Mouse (Mus musculus): ENCODE results near the gene Gm10799. TPM values are rescaled to one million over a fixed set of nuclear protein-coding genes. Genes with fewer than 3 reads are reported as not detected.
"Not testable (repeated sequence)": the region's sequence is repeated elsewhere in the genome, so short reads cannot be mapped to it uniquely, and the experiment has no call there.

Gene Gm10799
- not detected in 2 replicates for polyA plus RNA-seq (2015; fragmentation: Nextera tagmentation; extraction: Ambion mirVana)

DNA sequence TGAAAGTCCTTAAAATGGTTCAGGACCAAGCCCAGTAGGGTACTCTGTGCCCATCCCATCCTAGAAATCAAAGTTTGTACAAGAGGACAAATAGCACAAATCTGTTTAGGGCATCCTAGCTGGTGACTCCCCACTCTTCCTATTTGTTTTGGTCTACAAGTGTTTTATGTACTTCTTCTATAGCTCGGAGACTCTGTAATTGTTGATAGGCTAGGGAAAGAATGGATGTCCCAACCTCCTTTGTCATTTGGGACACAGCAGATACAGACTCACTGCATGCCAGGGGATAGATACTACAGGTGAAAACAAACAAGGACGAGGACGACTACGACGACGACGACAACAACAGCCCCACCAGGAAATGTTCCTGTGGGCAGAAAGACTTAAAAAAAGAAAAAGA lies at the start of gene Gm10799:
TSS of gene Gm10799 (minus strand) at position 101 of the 400 bp plus-strand sequence.
- not testable (repeated sequence) for H3K9me3 ChIP-seq (replicated peaks; ENCODE audit: control insufficient read depth, low read length); H3K9ac ChIP-seq (ENCODE audit: low read depth, low read length); ATAC-seq (ENCODE audit: low read depth); H3K27me3 ChIP-seq (ENCODE audit: control insufficient read depth, insufficient read depth, low read depth, low read length); H3K36me3 ChIP-seq (ENCODE audit: control insufficient read depth, insufficient read depth); H3K4me3 ChIP-seq (ENCODE audit: low read depth, low read length)
- WGBS (ENCODE audit: insufficient replicate concordance), result 40% methylated on average over 7 of the region's 7 CpGs
- Histone ChIP-seq H3K4me1 (ENCODE audit: control insufficient read depth, low read depth, low read length) (peaks cover 25% of the 10 kb centered on the region), H3K27ac (ENCODE audit: low read length) (peak within 1 kb of the TSS; percentile 87), H3K4me2 (ENCODE audit: low read depth, low read length) (peak within 1 kb of the TSS; percentile 77)

DNA sequence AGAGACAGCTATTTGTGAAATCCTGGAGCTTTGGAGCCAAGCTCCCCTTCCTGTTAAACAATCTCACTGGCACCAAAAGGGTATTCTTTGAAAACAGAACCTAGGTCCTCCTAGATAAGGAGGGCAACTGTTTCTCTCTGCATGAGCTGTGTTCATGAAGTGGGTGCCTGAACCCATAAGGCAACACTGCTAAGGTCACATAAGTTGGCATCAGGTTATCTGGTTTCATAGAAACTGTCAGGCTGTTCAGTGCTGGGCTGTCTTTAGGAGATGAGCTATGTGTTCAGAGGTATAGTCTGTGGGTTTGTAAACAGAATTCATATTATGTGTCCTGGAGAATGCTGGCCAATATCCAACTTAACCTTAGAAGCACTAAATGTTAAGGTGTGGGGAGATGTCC lies 48.8 kb upstream of the Gm10799 start:
- not testable (repeated sequence) for ATAC-seq (ENCODE audit: low read depth); H3K36me3 ChIP-seq (ENCODE audit: control insufficient read depth, insufficient read depth); H3K27me3 ChIP-seq (ENCODE audit: control insufficient read depth, insufficient read depth, low read depth, low read length); H3K4me3 ChIP-seq (ENCODE audit: low read depth, low read length); H3K4me2 ChIP-seq (ENCODE audit: low read depth, low read length); H3K9ac ChIP-seq (ENCODE audit: low read depth, low read length); H3K9me3 ChIP-seq (replicated peaks; ENCODE audit: control insufficient read depth, low read length)
- Histone ChIP-seq H3K4me1 (ENCODE audit: control insufficient read depth, low read depth, low read length) (peaks cover 19% of the 10 kb centered on the region), H3K27ac (ENCODE audit: low read length) (peak overlapping the region; percentile 29; the same call in 1 of the 2 replicates)

DNA sequence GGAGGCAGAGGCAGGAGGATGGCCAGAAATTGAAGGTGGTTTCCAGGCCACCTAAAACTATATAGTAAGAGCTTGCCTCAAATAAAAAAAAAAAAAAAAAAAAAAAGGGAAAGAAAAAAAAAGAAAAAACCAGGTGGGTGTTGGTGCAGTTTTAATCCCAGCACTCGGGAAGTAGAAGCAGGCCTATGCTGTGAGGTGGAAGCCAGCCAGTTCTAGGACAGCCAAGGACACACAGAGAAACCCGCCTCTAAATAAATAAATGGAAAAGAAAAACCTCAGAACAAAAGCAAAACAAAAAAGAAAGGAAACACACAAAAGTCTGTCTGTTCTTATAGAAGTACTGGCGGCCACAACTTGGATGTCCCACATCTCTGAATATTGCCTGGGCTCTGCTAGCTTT lies 46.5 kb upstream of the Gm10799 start:
- Histone ChIP-seq H3K4me1 (ENCODE audit: control insufficient read depth, low read depth, low read length) (no peaks in the 10 kb centered on the region; the same call in 1 of the 2 replicates), H3K27me3 (ENCODE audit: control insufficient read depth, insufficient read depth, low read depth, low read length) (no peaks in the 10 kb centered on the region), H3K9me3 (replicated peaks; ENCODE audit: control insufficient read depth, low read length) (no peaks in the 10 kb centered on the region), H3K27ac (ENCODE audit: low read length) (no peak overlapping the region), H3K9ac (ENCODE audit: low read depth, low read length) (no peak overlapping the region), H3K36me3 (ENCODE audit: control insufficient read depth, insufficient read depth) (peaks cover 7% of the 10 kb centered on the region), H3K4me2 (ENCODE audit: low read depth, low read length) (no peak overlapping the region), H3K4me3 (ENCODE audit: low read depth, low read length) (no peak overlapping the region)
- ATAC-seq (ENCODE audit: low read depth), result no peak
- WGBS (ENCODE audit: insufficient replicate concordance), result 72% methylated on average over 3 of the region's 3 CpGs

DNA sequence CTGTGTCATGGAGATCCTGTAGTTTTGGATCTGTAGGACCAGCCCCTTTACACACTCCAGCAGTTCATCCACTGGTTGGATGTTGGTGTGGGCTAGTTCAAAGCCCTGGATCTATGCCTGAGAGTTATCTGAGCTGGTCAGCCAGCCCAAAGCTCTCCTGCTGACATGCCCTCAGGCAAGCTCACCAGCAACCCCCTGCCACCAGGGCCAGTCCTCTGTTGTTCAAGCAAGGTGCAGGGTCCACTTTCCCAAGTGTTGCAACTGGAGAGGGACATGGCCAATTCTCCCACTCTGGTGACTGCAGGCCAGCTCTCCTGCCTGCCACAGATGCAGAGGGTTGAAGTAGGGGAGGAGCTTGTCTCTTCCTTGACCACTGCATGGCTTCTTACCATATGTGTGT lies 45.2 kb upstream of the Gm10799 start:
- not testable (repeated sequence) for H3K9me3 ChIP-seq (replicated peaks; ENCODE audit: control insufficient read depth, low read length); H3K4me1 ChIP-seq (ENCODE audit: control insufficient read depth, low read depth, low read length); H3K27me3 ChIP-seq (ENCODE audit: control insufficient read depth, insufficient read depth, low read depth, low read length); H3K4me3 ChIP-seq (ENCODE audit: low read depth, low read length); H3K36me3 ChIP-seq (ENCODE audit: control insufficient read depth, insufficient read depth); H3K9ac ChIP-seq (ENCODE audit: low read depth, low read length); H3K27ac ChIP-seq (ENCODE audit: low read length); H3K4me2 ChIP-seq (ENCODE audit: low read depth, low read length)
- ATAC-seq (ENCODE audit: low read depth), result peak; percentile 78

DNA sequence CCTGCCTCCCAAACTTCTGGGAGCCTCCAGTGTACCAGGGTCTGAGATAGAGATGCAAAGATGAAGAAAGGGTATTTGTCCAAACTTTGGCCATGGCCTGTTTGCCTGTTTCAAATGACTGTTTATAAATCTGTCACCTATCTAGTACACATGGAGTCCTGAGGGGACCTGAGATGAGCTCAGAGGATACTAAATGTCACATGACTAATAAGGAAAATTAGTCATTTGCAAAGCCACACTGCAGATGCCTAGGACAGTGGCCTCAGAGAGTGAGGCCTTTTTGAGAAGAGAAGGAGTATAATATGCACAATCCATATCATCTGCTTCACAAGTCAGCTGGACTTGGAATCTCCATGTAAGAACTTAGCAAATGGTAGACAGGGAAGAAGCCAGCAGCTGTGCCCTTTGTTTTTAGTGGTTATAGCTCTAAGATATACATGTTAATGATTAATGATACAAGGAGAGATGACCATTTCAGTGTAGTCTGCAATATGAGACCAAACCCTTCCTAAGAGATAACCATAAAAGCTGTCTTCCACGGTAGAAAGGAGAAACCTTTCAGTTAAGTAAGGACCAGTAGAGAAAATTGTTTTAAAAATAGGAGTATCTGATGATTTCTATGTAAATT lies 42.9 kb upstream of the Gm10799 start:
- not testable (repeated sequence) for H3K27me3 ChIP-seq (ENCODE audit: control insufficient read depth, insufficient read depth, low read depth, low read length); H3K4me3 ChIP-seq (ENCODE audit: low read depth, low read length); H3K9me3 ChIP-seq (replicated peaks; ENCODE audit: control insufficient read depth, low read length); ATAC-seq (ENCODE audit: low read depth); H3K9ac ChIP-seq (ENCODE audit: low read depth, low read length); H3K4me2 ChIP-seq (ENCODE audit: low read depth, low read length); H3K36me3 ChIP-seq (ENCODE audit: control insufficient read depth, insufficient read depth); H3K27ac ChIP-seq (ENCODE audit: low read length)
- no CpG with 5 or more reads among the region's 1 CpGs for WGBS (ENCODE audit: insufficient replicate concordance)
- peaks cover 13% of the 10 kb centered on the region for H3K4me1 ChIP-seq (ENCODE audit: control insufficient read depth, low read depth, low read length)

DNA sequence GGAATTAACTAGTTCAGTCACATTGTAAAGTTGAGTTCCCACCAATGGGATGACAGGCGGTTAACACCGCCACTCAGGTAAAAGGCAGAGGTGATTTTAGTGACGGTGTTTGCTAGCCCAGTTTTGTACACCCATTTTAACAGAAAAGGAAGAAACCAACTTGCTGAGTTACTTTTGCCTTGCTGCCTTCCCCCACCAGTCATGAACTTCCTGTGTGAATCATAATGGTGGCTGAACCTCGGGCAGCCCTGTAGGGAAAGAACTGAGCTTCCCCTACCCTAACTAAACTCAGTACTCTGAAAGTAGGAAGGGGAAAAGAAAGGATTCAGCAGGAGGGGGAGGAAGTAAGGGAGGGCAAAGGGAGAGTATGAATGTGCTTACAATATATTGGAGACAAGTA lies 41.7 kb upstream of the Gm10799 start:
- 61% methylated on average over 4 of the region's 4 CpGs for WGBS (ENCODE audit: insufficient replicate concordance)
- no peaks in the 10 kb centered on the region for H3K27me3 ChIP-seq (ENCODE audit: control insufficient read depth, insufficient read depth, low read depth, low read length)
- H3K27ac ChIP-seq (ENCODE audit: low read length), result no peak overlapping the region
- H3K4me2 ChIP-seq (ENCODE audit: low read depth, low read length), result no peak overlapping the region
- H3K9ac ChIP-seq (ENCODE audit: low read depth, low read length), result no peak overlapping the region
- no peak overlapping the region for H3K4me3 ChIP-seq (ENCODE audit: low read depth, low read length)
- ATAC-seq (ENCODE audit: low read depth), result no peak
- H3K9me3 ChIP-seq (replicated peaks; ENCODE audit: control insufficient read depth, low read length), result no peaks in the 10 kb centered on the region
- peaks cover 8% of the 10 kb centered on the region; the same call in 1 of the 2 replicates for H3K36me3 ChIP-seq (ENCODE audit: control insufficient read depth, insufficient read depth)
- peaks cover 13% of the 10 kb centered on the region for H3K4me1 ChIP-seq (ENCODE audit: control insufficient read depth, low read depth, low read length)

DNA sequence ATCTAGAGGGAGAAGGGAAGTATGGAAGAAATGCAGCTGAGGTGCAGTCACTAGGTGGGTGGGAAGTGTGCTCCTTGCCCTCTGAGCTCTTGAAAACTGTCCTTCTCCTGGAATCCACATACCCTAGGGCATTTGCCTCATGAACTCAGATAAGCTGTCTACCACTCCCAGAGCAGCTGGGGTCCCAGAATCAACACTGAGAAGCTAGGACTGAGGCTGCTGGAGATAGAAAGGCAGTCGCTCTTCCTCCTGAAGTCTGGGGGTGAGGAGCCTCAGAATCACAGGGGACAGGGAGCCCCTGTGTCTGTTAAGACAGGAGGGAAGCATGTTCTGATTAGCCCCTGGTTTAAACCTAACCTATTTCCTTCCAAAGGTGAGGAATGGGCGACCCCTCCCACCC lies 41.2 kb upstream of the Gm10799 start:
- Histone ChIP-seq H3K4me1 (ENCODE audit: control insufficient read depth, low read depth, low read length) (peaks cover 16% of the 10 kb centered on the region), H3K9ac (ENCODE audit: low read depth, low read length) (no peak overlapping the region), H3K9me3 (replicated peaks; ENCODE audit: control insufficient read depth, low read length) (no peaks in the 10 kb centered on the region), H3K27ac (ENCODE audit: low read length) (0 out of 2 replicates have a peak overlapping the region, but pooled peaks have one; percentile 42), H3K27me3 (ENCODE audit: control insufficient read depth, insufficient read depth, low read depth, low read length) (no peaks in the 10 kb centered on the region), H3K4me3 (ENCODE audit: low read depth, low read length) (no peak overlapping the region), H3K36me3 (ENCODE audit: control insufficient read depth, insufficient read depth) (peaks cover 8% of the 10 kb centered on the region; the same call in 1 of the 2 replicates), H3K4me2 (ENCODE audit: low read depth, low read length) (no peak overlapping the region)
- peak; percentile 10; the same call in 1 of the 2 replicates for ATAC-seq (ENCODE audit: low read depth)
- WGBS (ENCODE audit: insufficient replicate concordance), result 40% methylated on average over 2 of the region's 2 CpGs

DNA sequence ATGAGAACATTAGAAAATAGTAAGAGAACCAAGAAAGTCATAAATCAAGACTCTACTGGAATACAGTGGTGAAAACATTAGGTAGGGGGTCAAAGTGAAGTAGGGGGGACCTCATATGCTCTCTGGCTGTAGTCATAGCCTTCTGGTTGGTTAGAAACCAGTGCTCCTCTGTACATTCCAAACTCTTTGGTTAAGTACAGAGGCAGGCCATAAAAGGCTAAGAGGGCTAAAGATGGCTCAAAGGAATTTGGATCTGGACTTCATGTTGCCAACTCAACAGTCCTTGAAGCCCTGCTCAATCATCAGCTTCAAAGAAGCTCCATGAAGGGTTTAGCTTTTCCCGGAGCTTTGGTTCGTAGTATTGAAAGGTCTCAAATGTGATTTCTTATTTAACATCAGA lies 40.7 kb upstream of the Gm10799 start:
- not testable (repeated sequence) for H3K4me3 ChIP-seq (ENCODE audit: low read depth, low read length); H3K27ac ChIP-seq (ENCODE audit: low read length); ATAC-seq (ENCODE audit: low read depth); H3K4me2 ChIP-seq (ENCODE audit: low read depth, low read length); H3K36me3 ChIP-seq (ENCODE audit: control insufficient read depth, insufficient read depth); H3K9me3 ChIP-seq (replicated peaks; ENCODE audit: control insufficient read depth, low read length); H3K9ac ChIP-seq (ENCODE audit: low read depth, low read length); H3K27me3 ChIP-seq (ENCODE audit: control insufficient read depth, insufficient read depth, low read depth, low read length)
- 89% methylated on average over 2 of the region's 2 CpGs for WGBS (ENCODE audit: insufficient replicate concordance)
- H3K4me1 ChIP-seq (ENCODE audit: control insufficient read depth, low read depth, low read length), result peaks cover 17% of the 10 kb centered on the region

DNA sequence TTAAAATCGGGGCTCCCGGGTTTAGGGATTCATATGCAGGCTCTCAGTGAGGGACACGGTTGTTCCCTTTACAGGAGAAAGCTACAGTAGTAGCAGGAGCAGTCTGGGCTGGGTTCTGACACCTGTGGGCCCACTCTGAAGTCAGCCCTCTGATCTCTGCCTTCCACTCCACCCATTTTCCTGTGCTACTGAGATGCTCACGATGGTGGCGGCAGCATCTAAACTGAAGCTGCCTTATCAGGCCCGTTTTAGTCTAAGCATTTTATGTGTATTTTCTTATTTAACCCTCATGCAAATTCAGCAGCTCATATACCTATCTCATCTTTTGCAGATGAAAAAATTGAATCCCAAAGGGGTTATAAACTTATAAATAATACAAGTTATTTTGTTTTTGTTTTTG lies 36.5 kb upstream of the Gm10799 start:
- 71% methylated on average over 6 of the region's 6 CpGs for WGBS (ENCODE audit: insufficient replicate concordance)
- H3K4me3 ChIP-seq (ENCODE audit: low read depth, low read length), result no peak overlapping the region
- peaks cover 8% of the 10 kb centered on the region; the same call in 1 of the 2 replicates for H3K36me3 ChIP-seq (ENCODE audit: control insufficient read depth, insufficient read depth)
- H3K4me2 ChIP-seq (ENCODE audit: low read depth, low read length), result no peak overlapping the region
- no peaks in the 10 kb centered on the region for H3K27me3 ChIP-seq (ENCODE audit: control insufficient read depth, insufficient read depth, low read depth, low read length)
- no peak for ATAC-seq (ENCODE audit: low read depth)
- no peak overlapping the region for H3K9ac ChIP-seq (ENCODE audit: low read depth, low read length)
- no peaks in the 10 kb centered on the region for H3K9me3 ChIP-seq (replicated peaks; ENCODE audit: control insufficient read depth, low read length)
- H3K27ac ChIP-seq (ENCODE audit: low read length), result no peak overlapping the region
- peaks cover 44% of the 10 kb centered on the region for H3K4me1 ChIP-seq (ENCODE audit: control insufficient read depth, low read depth, low read length)

Measured in liver, embryonic 16.5 days (tissue).